Mouse (Mus musculus): ENCODE data around the gene Nudt22. TPM values are rescaled to one million over a fixed set of nuclear protein-coding genes. Genes with fewer than 3 reads are reported as not detected.
A peak's percentile ranks its signal among the peaks of the same experiment; 100 is the strongest.

Gene Nudt22
- polyA plus RNA-seq, 1 experiment from 2014 or later: 21.1 TPM

DNA sequence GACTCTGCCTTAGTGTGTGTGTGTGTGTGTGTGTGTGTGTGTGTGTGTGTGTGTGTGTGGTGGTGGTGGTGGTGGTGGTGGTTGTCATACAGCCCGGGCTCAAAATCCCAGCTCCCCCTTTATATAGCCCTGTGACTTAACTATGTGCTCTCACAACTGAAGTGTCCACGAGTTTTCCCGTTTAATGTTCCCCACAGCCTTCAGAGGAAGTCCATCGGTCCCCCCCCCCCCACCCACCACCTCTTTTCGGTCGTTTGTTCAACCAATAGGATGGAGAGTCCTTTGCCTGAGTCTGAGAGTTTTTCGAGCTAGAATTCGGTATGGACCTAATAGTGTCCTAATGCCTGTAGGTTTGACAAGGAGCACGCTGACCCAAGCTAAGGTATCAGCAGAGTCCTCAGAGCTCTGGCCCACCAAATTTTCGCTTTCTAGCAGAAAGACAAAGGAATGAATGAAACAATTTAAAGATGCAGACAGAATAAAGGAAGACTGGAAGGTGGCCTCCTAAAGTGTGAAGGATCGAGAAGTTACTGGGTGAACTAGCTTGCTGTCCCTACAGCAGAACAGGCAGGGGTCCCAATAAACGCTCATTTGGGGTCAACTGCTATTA is 22.2 kb downstream of the Nudt22 start:
- WGBS: 31% methylated on average over 12 of the region's 12 CpGs
- Histone ChIP-seq H3K4me3 (replicated peaks) (peak overlapping the region; percentile 64), H3K9ac (no peak overlapping the region), H3K4me1 (peaks cover 60% of the 10 kb centered on the region), H3K27ac (peak overlapping the region; percentile 77), H3K36me3 (0 out of 2 replicates have a peak, but pooled peaks cover 6% of the 10 kb centered on the region), H3K27me3 (replicated peaks) (no peaks in the 10 kb centered on the region), H3K4me2 (peak overlapping the region; percentile 68), H3K9me3 (no peaks in the 10 kb centered on the region)
- no peak for ATAC-seq (ENCODE audit: insufficient read depth, low FRiP score, low read depth)

DNA sequence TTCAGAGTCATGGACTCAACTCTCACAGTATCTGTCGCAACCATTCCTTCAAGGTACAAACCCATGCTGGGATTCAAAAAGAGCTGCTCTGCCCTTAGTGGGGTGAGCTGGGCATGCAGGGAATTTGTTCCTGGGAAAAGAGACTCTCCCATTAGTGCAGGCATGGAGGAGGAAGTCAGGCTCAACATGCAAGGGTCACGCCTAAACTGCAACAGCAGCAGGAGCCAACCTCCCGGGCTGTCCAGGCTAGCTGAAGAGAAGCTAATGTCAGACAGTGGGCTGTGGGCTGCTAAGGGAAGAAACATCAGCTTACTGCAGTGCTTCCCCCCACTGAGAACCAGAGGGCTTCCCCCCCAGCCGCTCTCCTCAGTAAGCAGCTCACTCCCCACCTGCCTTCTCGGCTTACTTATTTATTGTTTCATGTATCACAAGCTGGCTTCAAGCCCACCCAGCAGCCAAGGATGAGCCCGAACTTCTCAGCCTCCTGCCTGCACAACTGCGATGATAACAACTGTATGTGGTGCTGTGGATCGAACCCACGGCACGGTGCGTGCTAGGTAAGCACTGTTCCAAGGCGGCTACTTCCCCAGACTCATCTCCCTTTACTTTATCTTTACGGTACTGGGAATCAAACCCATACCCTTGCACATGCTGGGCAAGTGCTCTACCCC is 23.5 kb downstream of the Nudt22 start:
- Histone ChIP-seq H3K4me2 (no peak overlapping the region), H3K36me3 (no peaks in the 10 kb centered on the region), H3K9me3 (no peaks in the 10 kb centered on the region), H3K27me3 (replicated peaks) (no peaks in the 10 kb centered on the region), H3K27ac (peak overlapping the region; percentile 9; the same call in 1 of the 2 replicates), H3K9ac (no peak overlapping the region), H3K4me1 (peaks cover 61% of the 10 kb centered on the region), H3K4me3 (replicated peaks) (no peak overlapping the region)
- 75% methylated on average over 13 of the region's 13 CpGs for WGBS
- ATAC-seq (ENCODE audit: insufficient read depth, low FRiP score, low read depth): no peak

DNA sequence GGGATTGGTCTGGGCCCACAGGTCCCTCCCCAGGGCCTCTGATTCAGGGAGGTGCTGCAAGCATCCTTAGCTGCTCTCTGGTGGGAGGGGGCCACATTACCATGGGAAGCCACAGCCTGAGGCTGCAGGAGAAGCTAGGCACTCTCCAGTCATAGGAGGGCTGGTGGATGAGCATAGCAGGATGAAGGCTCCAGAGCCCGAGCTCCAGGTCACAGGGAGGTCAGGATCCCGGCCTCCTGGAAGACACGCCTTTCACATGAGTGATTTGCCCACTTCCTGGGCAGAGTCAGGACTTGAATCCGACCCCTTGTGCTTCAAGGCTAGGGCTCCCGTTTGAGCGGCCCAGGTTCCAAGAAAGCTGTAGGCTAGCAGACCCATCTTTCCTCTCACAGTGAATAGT is 24.3 kb downstream of the Nudt22 start:
- Histone ChIP-seq H3K4me1 (peaks cover 58% of the 10 kb centered on the region), H3K27ac (peak overlapping the region; percentile 49; the same call in 1 of the 2 replicates), H3K36me3 (peaks cover 5% of the 10 kb centered on the region), H3K9me3 (no peaks in the 10 kb centered on the region), H3K9ac (peak overlapping the region; percentile 0; the same call in 1 of the 2 replicates), H3K4me3 (replicated peaks) (no peak overlapping the region), H3K27me3 (replicated peaks) (no peaks in the 10 kb centered on the region), H3K4me2 (no peak overlapping the region)
- no peak for ATAC-seq (ENCODE audit: insufficient read depth, low FRiP score, low read depth)
- 34% methylated on average over 6 of the region's 6 CpGs for WGBS

DNA sequence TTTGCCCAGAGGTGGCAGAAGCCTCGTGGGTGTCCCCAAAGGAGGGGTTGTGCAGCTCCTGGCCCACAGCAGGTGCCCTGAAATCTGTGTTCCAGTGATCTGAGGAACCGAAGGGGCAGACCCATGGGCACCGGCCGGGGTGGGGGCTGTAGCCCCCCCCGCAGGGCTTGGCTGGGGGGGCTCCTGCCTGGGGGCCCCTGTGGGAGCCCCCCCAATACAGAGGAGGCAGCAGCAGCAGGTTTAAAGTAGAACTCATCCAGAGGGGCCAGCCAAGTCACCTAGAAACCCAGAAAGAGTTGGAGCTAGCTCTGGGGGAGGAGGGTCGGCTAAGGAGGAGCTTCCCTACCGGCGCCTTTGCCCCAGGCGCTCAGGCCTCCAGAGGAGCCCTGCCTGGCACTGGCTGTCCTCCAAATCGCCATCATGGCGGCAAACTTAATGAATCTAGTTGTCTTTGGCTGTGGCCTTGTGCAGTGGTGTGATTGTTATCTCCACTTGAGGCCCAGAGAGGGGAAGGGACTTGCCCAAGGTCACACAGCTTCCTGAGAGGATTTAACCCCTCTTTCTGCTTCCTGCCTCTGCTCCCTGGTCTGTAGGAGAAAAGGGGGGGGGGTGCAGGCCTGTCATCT is 25.3 kb downstream of the Nudt22 start:
- 0 out of 2 replicates have a peak overlapping the region, but pooled peaks have one; percentile 5 for H3K9ac ChIP-seq
- no peak for ATAC-seq (ENCODE audit: insufficient read depth, low FRiP score, low read depth)
- no peaks in the 10 kb centered on the region for H3K27me3 ChIP-seq (replicated peaks)
- peak overlapping the region; percentile 81 for H3K4me2 ChIP-seq
- peaks cover 15% of the 10 kb centered on the region for H3K36me3 ChIP-seq
- H3K4me3 ChIP-seq (replicated peaks): peak overlapping the region; percentile 69; the same call in 1 of the 2 replicates
- no peaks in the 10 kb centered on the region for H3K9me3 ChIP-seq
- peak overlapping the region; percentile 49 for H3K27ac ChIP-seq
- peaks cover 48% of the 10 kb centered on the region for H3K4me1 ChIP-seq
- 28% methylated on average over 11 of the region's 11 CpGs for WGBS

DNA sequence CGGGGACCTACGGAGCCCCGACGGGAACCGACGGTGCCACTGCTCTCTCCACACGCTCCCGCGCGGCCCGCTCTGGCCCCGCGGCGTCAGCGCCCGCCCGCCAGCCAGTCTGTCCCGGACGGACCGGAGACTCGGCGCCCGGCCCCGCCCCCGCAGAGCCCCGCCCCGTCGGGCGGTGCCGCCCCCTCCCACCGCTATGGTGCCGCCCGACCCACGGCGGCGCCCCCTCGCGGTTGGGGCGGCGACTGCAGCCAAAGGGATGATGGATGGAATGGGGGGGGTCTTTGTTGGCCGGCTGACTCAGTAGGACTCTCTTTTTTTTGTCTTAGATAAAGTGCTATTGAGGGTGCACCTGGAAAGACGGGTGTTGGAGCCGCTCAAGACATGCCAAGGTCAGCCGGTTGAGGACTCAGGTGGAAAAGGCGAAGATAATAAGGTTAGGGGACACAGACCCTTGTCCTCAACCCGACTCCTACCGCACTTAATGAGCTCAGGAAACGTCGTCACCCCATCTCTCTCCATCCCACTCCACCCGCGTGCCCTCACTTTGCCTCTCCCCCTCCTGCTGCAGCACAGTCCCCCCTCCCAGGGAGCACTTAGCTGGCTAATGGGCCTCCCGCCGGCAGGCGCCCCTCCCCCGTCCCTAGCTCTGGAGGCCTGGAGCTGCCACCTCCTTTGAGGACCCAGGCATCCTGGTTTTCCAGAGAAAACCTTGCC is 26.1 kb downstream of the Nudt22 start:
- H3K36me3 ChIP-seq: peaks cover 22% of the 10 kb centered on the region
- H3K27ac ChIP-seq: peak overlapping the region; percentile 62
- ATAC-seq (ENCODE audit: insufficient read depth, low FRiP score, low read depth): peak; percentile 65
- peak overlapping the region; percentile 69 for H3K4me3 ChIP-seq (replicated peaks)
- peak overlapping the region; percentile 81 for H3K4me2 ChIP-seq
- H3K27me3 ChIP-seq (replicated peaks): no peaks in the 10 kb centered on the region
- peak overlapping the region; percentile 45 for H3K9ac ChIP-seq
- peaks cover 48% of the 10 kb centered on the region for H3K4me1 ChIP-seq
- 1% methylated on average over 53 of the region's 55 CpGs for WGBS
- H3K9me3 ChIP-seq: no peaks in the 10 kb centered on the region

DNA sequence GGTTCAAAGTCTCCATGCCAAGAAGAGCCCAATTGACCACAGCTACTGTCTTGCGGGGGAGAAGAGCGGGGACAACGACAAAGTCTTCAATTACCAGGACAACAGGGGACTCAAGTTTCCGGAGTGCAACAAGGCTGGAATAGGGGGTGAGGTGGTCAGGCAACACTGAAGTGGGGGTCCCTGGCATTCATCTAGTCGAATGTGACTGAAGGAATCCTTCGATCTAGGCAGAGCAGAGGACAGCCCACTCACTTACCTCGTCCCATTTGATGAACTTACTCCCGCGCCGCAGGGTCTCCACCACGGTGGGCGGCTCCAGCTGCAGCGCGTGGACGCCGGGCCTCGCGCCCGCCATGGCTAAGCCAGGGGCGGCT is 26.6 kb downstream of the Nudt22 start:
- Histone ChIP-seq H3K9me3 (no peaks in the 10 kb centered on the region), H3K36me3 (peaks cover 28% of the 10 kb centered on the region), H3K4me3 (replicated peaks) (peak overlapping the region; percentile 69), H3K9ac (peak overlapping the region; percentile 45), H3K4me1 (peaks cover 48% of the 10 kb centered on the region), H3K4me2 (peak overlapping the region; percentile 81), H3K27ac (peak overlapping the region; percentile 62), H3K27me3 (replicated peaks) (no peaks in the 10 kb centered on the region)
- ATAC-seq (ENCODE audit: insufficient read depth, low FRiP score, low read depth): no peak
- WGBS: under 1% methylated on average over 20 of the region's 20 CpGs

DNA sequence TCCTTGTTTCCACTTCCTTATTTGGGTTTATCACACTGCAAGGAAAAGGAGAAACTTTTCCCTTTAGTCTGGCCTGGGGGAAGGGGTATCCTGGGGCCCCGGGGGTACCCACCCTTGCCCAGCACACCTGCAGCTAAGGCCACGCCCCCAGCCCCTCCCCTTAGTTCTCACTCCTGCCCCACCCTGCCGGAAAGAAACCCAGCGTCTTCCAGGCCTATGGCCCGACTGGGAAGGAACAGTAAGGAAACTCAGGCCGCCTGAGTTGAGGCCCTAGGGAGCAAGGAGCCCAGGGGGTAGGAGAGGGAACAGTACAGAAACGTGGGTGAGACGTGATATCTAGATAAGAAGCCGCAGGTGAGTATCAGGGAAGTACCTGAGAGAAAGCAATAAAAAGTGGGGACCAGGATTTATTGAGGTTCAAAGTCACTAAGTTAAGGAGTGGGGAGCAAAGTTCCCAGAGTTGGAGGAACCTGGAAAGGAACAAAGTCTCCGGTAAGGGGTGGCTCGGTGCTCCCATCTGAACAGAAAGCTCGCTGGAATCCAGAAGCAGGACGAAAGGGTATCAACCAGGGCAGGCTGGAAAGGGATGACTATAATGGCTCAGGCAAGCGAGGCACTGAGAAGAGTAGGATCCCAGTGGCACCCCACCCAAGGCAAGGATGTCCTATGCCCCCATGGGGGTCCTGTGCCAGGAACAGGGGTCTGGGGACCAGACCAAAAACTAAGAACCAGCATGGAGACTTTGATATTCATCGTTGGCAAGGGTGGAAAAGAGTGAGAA is 27.2 kb downstream of the Nudt22 start:
- Histone ChIP-seq H3K9ac (peak overlapping the region; percentile 45), H3K36me3 (peaks cover 34% of the 10 kb centered on the region), H3K27me3 (replicated peaks) (no peaks in the 10 kb centered on the region), H3K4me1 (peaks cover 46% of the 10 kb centered on the region), H3K27ac (peak overlapping the region; percentile 62), H3K9me3 (no peaks in the 10 kb centered on the region), H3K4me3 (replicated peaks) (peak overlapping the region; percentile 69), H3K4me2 (peak overlapping the region; percentile 81)
- peak; percentile 42; the same call in 1 of the 2 replicates for ATAC-seq (ENCODE audit: insufficient read depth, low FRiP score, low read depth)
- 9% methylated on average over 15 of the region's 15 CpGs for WGBS

DNA sequence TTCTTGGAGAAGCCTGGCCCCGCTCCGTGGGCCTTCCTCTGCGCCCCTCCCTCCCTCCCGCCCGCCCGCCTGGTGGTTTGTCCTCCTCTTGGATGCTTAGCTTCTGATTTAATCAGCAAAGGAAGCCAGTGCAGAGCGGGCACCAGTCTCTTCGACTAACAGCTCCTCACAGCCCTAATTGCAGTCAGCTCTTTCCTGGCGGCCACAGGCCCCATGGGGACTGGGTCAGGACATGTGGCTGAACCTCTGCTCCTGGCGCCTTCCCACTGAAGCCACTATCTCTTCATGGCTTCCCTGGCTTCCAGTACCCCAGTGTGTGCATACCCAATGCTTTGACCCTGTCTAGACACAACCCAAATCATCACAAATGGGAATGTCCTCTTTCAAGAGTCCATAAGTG is 39.5 kb downstream of the Nudt22 start:
- peaks cover 12% of the 10 kb centered on the region for H3K4me1 ChIP-seq
- no peak overlapping the region for H3K4me3 ChIP-seq (replicated peaks)
- H3K27me3 ChIP-seq (replicated peaks): no peaks in the 10 kb centered on the region
- H3K9me3 ChIP-seq: no peaks in the 10 kb centered on the region
- ATAC-seq (ENCODE audit: insufficient read depth, low FRiP score, low read depth): no peak
- no peak overlapping the region for H3K4me2 ChIP-seq
- H3K9ac ChIP-seq: no peak overlapping the region
- H3K27ac ChIP-seq: no peak overlapping the region
- 83% methylated on average over 10 of the region's 10 CpGs for WGBS
- H3K36me3 ChIP-seq: peaks cover 62% of the 10 kb centered on the region

DNA sequence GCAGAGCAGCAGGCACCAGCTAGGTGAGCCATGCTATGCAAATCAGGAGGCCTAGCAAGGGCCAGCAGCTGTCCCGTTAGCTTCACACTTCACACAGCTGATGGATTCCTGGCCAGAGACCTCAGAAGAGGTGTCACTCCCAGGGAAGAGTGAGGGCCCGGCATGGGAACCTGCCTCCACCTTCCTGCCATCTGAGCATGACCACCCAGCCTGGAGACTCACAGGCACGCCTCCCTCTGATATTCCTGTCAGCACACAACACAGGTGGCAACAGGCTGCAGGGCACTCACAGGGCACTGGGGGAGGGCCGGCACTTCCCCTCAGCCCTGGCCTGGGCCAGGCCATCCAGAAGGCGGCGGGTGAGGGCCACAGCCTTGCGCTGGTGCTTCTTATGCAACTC is 40.5 kb downstream of the Nudt22 start:
- H3K9ac ChIP-seq: no peak overlapping the region
- no peak overlapping the region for H3K27ac ChIP-seq
- no peaks in the 10 kb centered on the region for H3K27me3 ChIP-seq (replicated peaks)
- H3K4me2 ChIP-seq: no peak overlapping the region
- ATAC-seq (ENCODE audit: insufficient read depth, low FRiP score, low read depth): no peak
- 62% methylated on average over 7 of the region's 7 CpGs for WGBS
- H3K36me3 ChIP-seq: peaks cover 57% of the 10 kb centered on the region
- H3K9me3 ChIP-seq: no peaks in the 10 kb centered on the region
- H3K4me1 ChIP-seq: peaks cover 12% of the 10 kb centered on the region
- no peak overlapping the region for H3K4me3 ChIP-seq (replicated peaks)

DNA sequence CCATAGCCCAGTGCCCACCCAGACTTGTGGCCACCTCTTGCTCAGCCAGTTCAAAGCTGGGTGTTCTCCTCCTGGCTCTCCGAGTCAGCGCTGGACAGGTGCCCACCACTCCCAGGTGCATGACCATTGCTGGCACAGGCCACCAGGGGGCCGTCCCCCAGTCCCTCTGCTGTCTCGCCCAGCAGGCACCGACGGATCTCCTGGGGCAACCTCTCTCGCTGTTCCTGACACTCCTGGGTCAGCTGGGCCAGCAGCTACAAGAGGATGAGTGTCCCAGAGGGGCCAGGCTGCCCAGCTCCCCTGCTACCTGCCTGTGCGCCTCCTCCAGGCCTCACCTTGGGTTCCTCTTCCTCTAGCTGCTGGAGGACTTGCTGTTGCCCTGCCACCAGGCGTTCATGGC is 41.9 kb downstream of the Nudt22 start:
- no peak overlapping the region for H3K9ac ChIP-seq
- no peak for ATAC-seq (ENCODE audit: insufficient read depth, low FRiP score, low read depth)
- H3K4me3 ChIP-seq (replicated peaks): no peak overlapping the region
- H3K36me3 ChIP-seq: peaks cover 45% of the 10 kb centered on the region
- H3K27ac ChIP-seq: no peak overlapping the region
- no peaks in the 10 kb centered on the region for H3K9me3 ChIP-seq
- no peak overlapping the region for H3K4me2 ChIP-seq
- WGBS: 49% methylated on average over 9 of the region's 9 CpGs
- peaks cover 15% of the 10 kb centered on the region for H3K4me1 ChIP-seq
- H3K27me3 ChIP-seq (replicated peaks): no peaks in the 10 kb centered on the region

DNA sequence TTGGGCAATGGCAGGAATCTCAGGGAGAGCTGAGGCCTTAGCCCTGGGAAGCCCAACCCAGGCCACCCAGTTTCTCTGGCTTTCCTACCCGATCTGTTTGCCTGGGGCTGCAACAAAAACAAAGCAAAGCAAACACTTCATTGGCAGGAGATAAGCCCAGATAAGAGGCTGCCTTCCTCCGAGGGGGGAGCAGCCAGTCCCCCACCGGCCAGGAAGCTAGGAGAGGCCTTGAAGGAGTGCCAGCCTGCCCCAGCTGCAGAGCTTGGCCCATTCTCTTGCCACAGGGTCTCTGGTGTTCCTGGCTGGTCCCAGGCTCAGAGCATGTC is 43.2 kb downstream of the Nudt22 start:
- no peaks in the 10 kb centered on the region for H3K27me3 ChIP-seq (replicated peaks)
- peak; percentile 29 for ATAC-seq (ENCODE audit: insufficient read depth, low FRiP score, low read depth)
- peak overlapping the region; percentile 97 for H3K27ac ChIP-seq
- H3K4me3 ChIP-seq (replicated peaks): peak overlapping the region; percentile 59
- 8% methylated on average over 3 of the region's 3 CpGs for WGBS
- peak overlapping the region; percentile 4; the same call in 1 of the 2 replicates for H3K9ac ChIP-seq
- peaks cover 15% of the 10 kb centered on the region for H3K4me1 ChIP-seq
- H3K9me3 ChIP-seq: no peaks in the 10 kb centered on the region
- H3K36me3 ChIP-seq: peaks cover 33% of the 10 kb centered on the region
- peak overlapping the region; percentile 78 for H3K4me2 ChIP-seq
